Mouse (Mus musculus): ENCODE measurements around the gene Prr11.

DNA sequence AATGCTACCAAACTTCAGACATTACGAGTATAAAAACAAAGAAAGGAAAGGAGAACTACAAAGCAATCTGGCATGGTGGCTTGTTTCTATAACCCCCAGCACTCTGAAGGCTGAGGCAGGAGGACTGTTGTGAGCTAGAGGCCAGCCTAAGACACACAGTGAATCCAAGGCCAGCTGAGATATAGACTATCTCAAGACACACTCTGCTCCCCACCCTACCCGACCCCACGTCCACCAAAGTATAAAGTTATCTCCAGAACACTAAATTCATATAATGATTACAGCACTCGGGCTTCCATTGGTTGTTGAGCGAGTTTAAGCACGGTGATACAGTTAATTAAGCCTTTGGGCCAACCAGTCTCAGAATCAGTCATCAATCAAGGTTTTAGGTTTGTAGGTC is 52.2 kb downstream of the Prr11 start:
- no peak for TF ChIP-seq POLR2A (IDR thresholded peaks at IDR 0.05; ENCODE audit: borderline replicate concordance, extremely low read depth, insufficient read depth, insufficient read length, poor library complexity, severe bottlenecking)
- no peak for TF ChIP-seq CTCF (IDR thresholded peaks at IDR 0.05; ENCODE audit: borderline replicate concordance, extremely low read depth, insufficient read depth, insufficient read length)
